Mouse (Mus musculus): ENCODE results near the gene Alox5ap.

GRCm38 (mm10) chr5:149215540-149215939, 49.0 kb upstream of the Alox5ap start:
- TF ChIP-seq POLR2A (IDR thresholded peaks at IDR 0.05; ENCODE audit: borderline replicate concordance, low read depth, low read length) (no peak), CTCF (IDR thresholded peaks at IDR 0.05; ENCODE audit: low read depth, low read length) (no peak)
